Mouse (Mus musculus) mature B cell (primary cell): Measurements from ENCODE around the gene Procr.

ENCODE experiments used
- in situ Hi-C: fragments of 300-500 bp; cut with MboI; formaldehyde crosslinking; loops from 2 replicates; pipeline ENCODE4 v1.14.3; 2019

The Procr gene

DNA sequence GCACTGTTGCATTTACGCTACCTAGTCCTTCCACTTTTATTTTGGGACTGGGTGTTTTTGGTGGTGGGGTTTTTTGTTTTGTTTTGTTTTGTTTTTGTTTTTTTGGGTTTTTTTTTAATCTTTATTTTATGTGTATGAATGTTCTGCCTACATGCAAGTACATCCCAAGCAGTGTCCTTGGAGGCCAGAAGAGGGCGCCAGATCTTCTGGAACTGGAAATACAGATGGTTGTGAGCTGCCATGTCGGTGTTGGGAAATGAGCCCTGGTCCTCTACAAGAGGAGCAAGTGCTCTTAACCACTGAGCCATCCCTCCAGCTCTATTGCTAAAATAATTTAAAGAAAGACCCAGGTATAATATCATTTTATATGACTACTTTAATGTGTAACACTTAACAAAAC, 51.8 kb downstream of the Procr start:
- in situ Hi-C loops: no loop called here

DNA sequence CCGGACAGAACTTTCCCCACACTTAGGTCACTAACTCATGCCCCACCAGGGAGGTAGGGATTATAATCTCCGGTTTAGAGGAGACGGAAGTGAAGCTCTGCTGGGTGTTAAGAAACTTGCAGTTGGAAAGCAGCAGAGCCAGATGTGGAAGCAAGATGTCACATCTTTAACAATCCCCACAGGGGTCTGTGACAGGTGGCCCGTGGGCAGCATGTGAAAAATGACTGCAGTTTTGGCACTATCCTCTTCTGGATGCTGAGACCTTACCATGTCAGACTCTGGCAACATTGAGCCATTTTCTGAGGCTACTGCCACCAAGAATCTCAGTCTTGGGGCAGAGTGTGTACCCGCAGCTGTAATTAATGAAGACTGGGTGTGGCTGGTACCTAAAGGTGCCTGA, 53.1 kb downstream of the Procr start:
- in situ Hi-C loops: no loop called here
